Mouse (Mus musculus) brown adipose tissue, adult 24 weeks (tissue): Measurements from ENCODE around the gene Fis1. TPM values are rescaled to one million over a fixed set of nuclear protein-coding genes. Genes with fewer than 3 reads are reported as not detected.

Experiments
- polyA plus RNA-seq: library from polyadenylated mRNA; stranded (reverse); fragments of >200 nt; gene quantifications from 2 replicates; pipeline ENCODE4 v1.2.4, GENCODE M21; 2012; ENCODE audit not compliant: missing spikeins, insufficient read depth, insufficient read length

Fis1 gene
- polyA plus RNA-seq, 1 experiment: 128 TPM

Other genes with a start within 250 kb of the Fis1 start
- not detected in 2 replicates for gene Col26a1, start 70.1 kb upstream of the Fis1 start, polyA plus RNA-seq
- 13.4 and 14.6 TPM in 2 replicates for gene Ift22, start 45.1 kb upstream of the Fis1 start, polyA plus RNA-seq
- 4.6 and 10.2 TPM in 2 replicates for gene Cldn15, start 13.3 kb downstream of the Fis1 start, polyA plus RNA-seq
- 15.4 and 16.0 TPM in 2 replicates for gene Plod3, start 33.7 kb downstream of the Fis1 start, polyA plus RNA-seq
- gene Znhit1, start 34.7 kb downstream of the Fis1 start, polyA plus RNA-seq: 76.0 and 101 TPM in 2 replicates
- not detected in 2 replicates for gene Vgf, start 73.1 kb downstream of the Fis1 start, polyA plus RNA-seq
- 69.0 and 73.6 TPM in 2 replicates for gene Ap1s1, start 92.9 kb downstream of the Fis1 start, polyA plus RNA-seq
- 4.1 and 9.6 TPM in 2 replicates for gene Serpine1, start 119.0 kb downstream of the Fis1 start, polyA plus RNA-seq
- gene Trim56, start 162.9 kb downstream of the Fis1 start, polyA plus RNA-seq: 9.8 and 11.1 TPM in 2 replicates
- not detected in 2 replicates for gene Muc3, start 196.0 kb downstream of the Fis1 start, polyA plus RNA-seq